Mouse (Mus musculus): ENCODE results near the gene Nxn.

- TF ChIP-seq CTCF (conservative IDR thresholded peaks at IDR 0.05; ENCODE audit: insufficient read depth, insufficient read length, low read depth, low read length) (no peak), POLR2A (IDR thresholded peaks at IDR 0.05; ENCODE audit: low read depth, low read length) (no peak)
Observed at GRCm38 (mm10) chr11:76347589-76347988, 51.4 kb downstream of the Nxn start.

Data from kidney, adult 2 months (tissue).